Mouse (Mus musculus): ENCODE data around the gene Arhgef26. TPM values are rescaled to one million over a fixed set of nuclear protein-coding genes. Genes with fewer than 3 reads are reported as not detected.

Gene Arhgef26
- total RNA-seq, 2 experiments from 2014 or later: not detected

GRCm38 (mm10) chr3:62376719-62377118 is 38.6 kb downstream of the Arhgef26 start:
- no peak for ATAC-seq (replicated peaks; ENCODE audit: low FRiP score, poor library complexity, severe bottlenecking)

- ATAC-seq (replicated peaks; ENCODE audit: low FRiP score, poor library complexity, severe bottlenecking): no peak
Measured at GRCm38 (mm10) chr3:62379946-62380345, 41.8 kb downstream of the Arhgef26 start.

- ATAC-seq (replicated peaks; ENCODE audit: low FRiP score, poor library complexity, severe bottlenecking): no peak
Measured at GRCm38 (mm10) chr3:62380420-62380819, 42.3 kb downstream of the Arhgef26 start.

- no peak for ATAC-seq (replicated peaks; ENCODE audit: low FRiP score, poor library complexity, severe bottlenecking)
Measured at GRCm38 (mm10) chr3:62382853-62383252, 44.7 kb downstream of the Arhgef26 start.

- ATAC-seq (replicated peaks; ENCODE audit: low FRiP score, poor library complexity, severe bottlenecking): no peak
Measured at GRCm38 (mm10) chr3:62392636-62393035, 54.5 kb downstream of the Arhgef26 start.

GRCm38 (mm10) chr3:62394284-62394683 is 56.1 kb downstream of the Arhgef26 start:
- no peak for ATAC-seq (replicated peaks; ENCODE audit: low FRiP score, poor library complexity, severe bottlenecking)

- no peak for ATAC-seq (replicated peaks; ENCODE audit: low FRiP score, poor library complexity, severe bottlenecking)
Measured at GRCm38 (mm10) chr3:62395368-62395767, 57.2 kb downstream of the Arhgef26 start.

GRCm38 (mm10) chr3:62396109-62396508 is 58.0 kb downstream of the Arhgef26 start:
- no peak for ATAC-seq (replicated peaks; ENCODE audit: low FRiP score, poor library complexity, severe bottlenecking)

- ATAC-seq (replicated peaks; ENCODE audit: low FRiP score, poor library complexity, severe bottlenecking): no peak
Measured at GRCm38 (mm10) chr3:62398094-62398493, 60.0 kb downstream of the Arhgef26 start.

GRCm38 (mm10) chr3:62399826-62400746 is 61.9 kb downstream of the Arhgef26 start:
- no peak for ATAC-seq (replicated peaks; ENCODE audit: low FRiP score, poor library complexity, severe bottlenecking)

GRCm38 (mm10) chr3:62402466-62402865 is 64.3 kb downstream of the Arhgef26 start:
- no peak for ATAC-seq (replicated peaks; ENCODE audit: low FRiP score, poor library complexity, severe bottlenecking)

- ATAC-seq (replicated peaks; ENCODE audit: low FRiP score, poor library complexity, severe bottlenecking): no peak
Measured at GRCm38 (mm10) chr3:62404477-62405246, 66.5 kb downstream of the Arhgef26 start.

- ATAC-seq (replicated peaks; ENCODE audit: low FRiP score, poor library complexity, severe bottlenecking): no peak
Measured at GRCm38 (mm10) chr3:62409555-62410182, 71.5 kb downstream of the Arhgef26 start.

GRCm38 (mm10) chr3:62410491-62410890 is 72.3 kb downstream of the Arhgef26 start:
- no peak for ATAC-seq (replicated peaks; ENCODE audit: low FRiP score, poor library complexity, severe bottlenecking)

- no peak for ATAC-seq (replicated peaks; ENCODE audit: low FRiP score, poor library complexity, severe bottlenecking)
Measured at GRCm38 (mm10) chr3:62412704-62413103, 74.6 kb downstream of the Arhgef26 start.

- ATAC-seq (replicated peaks; ENCODE audit: low FRiP score, poor library complexity, severe bottlenecking): no peak
Measured at GRCm38 (mm10) chr3:62414926-62415325, 76.8 kb downstream of the Arhgef26 start.

- ATAC-seq (replicated peaks; ENCODE audit: low FRiP score, poor library complexity, severe bottlenecking): no peak
Measured at GRCm38 (mm10) chr3:62417458-62417857, 79.3 kb downstream of the Arhgef26 start.

GRCm38 (mm10) chr3:62418387-62419138 is 80.4 kb downstream of the Arhgef26 start:
- ATAC-seq (replicated peaks; ENCODE audit: low FRiP score, poor library complexity, severe bottlenecking): no peak

- ATAC-seq (replicated peaks; ENCODE audit: low FRiP score, poor library complexity, severe bottlenecking): no peak
Measured at GRCm38 (mm10) chr3:62433675-62434074, 95.5 kb downstream of the Arhgef26 start.

- ATAC-seq (replicated peaks; ENCODE audit: low FRiP score, poor library complexity, severe bottlenecking): no peak
Measured at GRCm38 (mm10) chr3:62435923-62436322, 97.8 kb downstream of the Arhgef26 start.

All from erythroblast, adult 5-6 weeks (primary cell).